Mouse (Mus musculus): ENCODE measurements around the gene Brsk1. TPM values are rescaled to one million over a fixed set of nuclear protein-coding genes. Genes with fewer than 3 reads are reported as not detected.

Brsk1 gene
- polyA plus RNA-seq, 1 experiment from 2014 or later: 0.10 TPM

DNA sequence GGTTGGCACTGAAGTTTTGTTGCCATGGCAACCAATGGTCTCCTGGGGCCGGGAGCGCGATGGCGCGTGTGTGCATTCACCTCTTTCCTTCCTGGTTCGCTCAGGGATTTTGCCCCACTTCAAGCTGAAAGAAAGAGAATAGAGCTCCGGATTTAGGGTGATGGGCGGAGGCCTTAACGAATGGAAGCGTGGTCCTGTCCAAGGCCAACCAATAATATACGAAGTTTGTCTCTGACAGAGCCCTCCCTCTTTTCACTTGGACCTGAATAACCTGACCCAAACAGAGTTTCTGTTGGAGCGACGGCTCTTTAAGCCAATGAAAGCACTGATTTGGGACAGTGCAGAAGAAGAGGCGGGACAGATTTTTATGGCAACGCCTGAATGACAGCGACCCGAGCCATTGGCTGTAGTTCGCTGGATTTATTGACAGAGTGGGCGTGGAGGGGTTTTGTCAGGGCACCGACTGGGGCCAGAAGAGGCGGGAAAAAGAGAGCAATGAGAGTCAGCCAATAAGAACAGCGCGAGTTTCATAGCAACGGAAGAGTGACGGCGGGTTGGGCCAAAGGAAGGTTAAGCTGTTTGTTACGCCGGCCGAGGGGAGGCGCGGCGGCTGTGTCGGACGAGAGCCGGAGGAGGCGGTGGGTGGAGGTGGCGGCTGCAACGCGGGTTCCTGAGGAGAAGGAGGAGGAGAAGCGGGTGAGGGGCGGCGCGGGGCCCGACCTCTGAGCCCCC lies 49.3 kb downstream of the Brsk1 start, which contains the start of gene Kmt5c:
Gene Kmt5c (plus strand): TSS at position 572 of the 732 bp plus-strand sequence.
- Histone ChIP-seq H3K4me1 (replicated peaks) (peaks cover 57% of the 10 kb centered on the region), H3K9me3 (replicated peaks) (no peaks in the 10 kb centered on the region), H3K4me2 (peak within 1 kb of the TSS; percentile 96), H3K27ac (peak within 1 kb of the TSS; percentile 99), H3K4me3 (replicated peaks) (peak within 1 kb of the TSS; percentile 89), H3K9ac (peak within 1 kb of the TSS; percentile 95), H3K27me3 (no peaks in the 10 kb centered on the region), H3K36me3 (peaks cover 25% of the 10 kb centered on the region)
- WGBS (ENCODE audit: insufficient replicate concordance): under 1% methylated on average over 41 of the region's 44 CpGs
- ATAC-seq (ENCODE audit: low read depth) (peak; percentile 86), DNase-seq (peak; percentile 96)

DNA sequence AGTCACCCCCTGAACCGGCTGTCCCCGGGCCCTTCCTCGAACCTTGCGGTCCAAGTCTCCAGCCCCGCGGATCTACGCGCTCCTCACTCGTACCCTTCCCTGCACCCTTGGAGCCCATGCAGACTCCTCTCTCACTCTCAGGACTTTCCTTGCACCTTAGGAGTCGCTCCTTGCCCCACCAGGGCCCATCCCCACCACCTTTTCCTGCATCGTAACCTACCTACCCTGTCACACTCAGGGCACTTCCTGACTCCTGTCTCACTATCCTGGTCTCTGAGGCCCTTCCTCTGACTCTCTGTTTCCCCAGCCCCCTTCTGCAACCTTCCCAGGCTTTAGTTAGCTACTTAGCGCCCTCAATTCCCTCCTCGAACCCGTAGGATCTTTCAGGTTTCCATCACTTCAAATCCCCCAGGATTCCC lies 49.9 kb downstream of the Brsk1 start:
- peaks cover 63% of the 10 kb centered on the region for H3K4me1 ChIP-seq (replicated peaks)

DNA sequence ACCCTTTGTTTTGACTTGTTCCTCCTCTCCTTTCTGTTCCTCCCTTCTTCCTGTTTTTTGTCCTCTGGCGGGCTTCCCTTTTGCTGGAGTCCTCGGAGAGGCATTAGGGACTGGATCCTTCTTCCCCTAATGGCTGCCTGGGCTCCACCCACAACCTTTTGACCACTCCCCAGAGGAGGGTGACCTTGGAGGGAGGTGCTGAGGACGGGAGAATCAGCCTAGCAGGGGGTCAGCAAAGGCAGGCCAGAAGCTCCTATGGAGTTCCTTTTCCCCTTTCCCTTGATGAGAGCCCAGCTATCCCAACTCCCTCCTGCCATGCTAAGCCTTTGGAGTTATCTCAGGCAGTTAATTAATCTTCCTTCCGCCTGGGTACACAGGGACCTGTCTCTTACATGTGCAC lies 50.7 kb downstream of the Brsk1 start:
- peak overlapping the region; percentile 96 for H3K4me2 ChIP-seq
- peaks cover 38% of the 10 kb centered on the region for H3K36me3 ChIP-seq
- ATAC-seq (ENCODE audit: low read depth) (peak; percentile 50), DNase-seq (peak; percentile 75)
- whole genome bisulfite sequencing (ENCODE audit: insufficient replicate concordance): 1% methylated on average over 4 of the region's 4 CpGs
- H3K9ac ChIP-seq: peak overlapping the region; percentile 95
- peak overlapping the region; percentile 99 for H3K27ac ChIP-seq
- H3K4me3 ChIP-seq (replicated peaks): peak overlapping the region; percentile 89
- peaks cover 69% of the 10 kb centered on the region for H3K4me1 ChIP-seq (replicated peaks)
- H3K9me3 ChIP-seq (replicated peaks): no peaks in the 10 kb centered on the region
- no peaks in the 10 kb centered on the region for H3K27me3 ChIP-seq

More for the DNA sequence above, 49.9 kb downstream of the Brsk1 start:
- peak; percentile 12 for ATAC-seq (ENCODE audit: low read depth)
- peak overlapping the region; percentile 89 for H3K4me3 ChIP-seq (replicated peaks)
- H3K9me3 ChIP-seq (replicated peaks): no peaks in the 10 kb centered on the region
- H3K27ac ChIP-seq: peak overlapping the region; percentile 99
- 0% methylated on average over 14 of the region's 14 CpGs for WGBS (ENCODE audit: insufficient replicate concordance)
- H3K9ac ChIP-seq: peak overlapping the region; percentile 95
- H3K4me2 ChIP-seq: peak overlapping the region; percentile 96
- DNase-seq: no peak
- H3K27me3 ChIP-seq: no peaks in the 10 kb centered on the region
- H3K36me3 ChIP-seq: peaks cover 30% of the 10 kb centered on the region

DNA sequence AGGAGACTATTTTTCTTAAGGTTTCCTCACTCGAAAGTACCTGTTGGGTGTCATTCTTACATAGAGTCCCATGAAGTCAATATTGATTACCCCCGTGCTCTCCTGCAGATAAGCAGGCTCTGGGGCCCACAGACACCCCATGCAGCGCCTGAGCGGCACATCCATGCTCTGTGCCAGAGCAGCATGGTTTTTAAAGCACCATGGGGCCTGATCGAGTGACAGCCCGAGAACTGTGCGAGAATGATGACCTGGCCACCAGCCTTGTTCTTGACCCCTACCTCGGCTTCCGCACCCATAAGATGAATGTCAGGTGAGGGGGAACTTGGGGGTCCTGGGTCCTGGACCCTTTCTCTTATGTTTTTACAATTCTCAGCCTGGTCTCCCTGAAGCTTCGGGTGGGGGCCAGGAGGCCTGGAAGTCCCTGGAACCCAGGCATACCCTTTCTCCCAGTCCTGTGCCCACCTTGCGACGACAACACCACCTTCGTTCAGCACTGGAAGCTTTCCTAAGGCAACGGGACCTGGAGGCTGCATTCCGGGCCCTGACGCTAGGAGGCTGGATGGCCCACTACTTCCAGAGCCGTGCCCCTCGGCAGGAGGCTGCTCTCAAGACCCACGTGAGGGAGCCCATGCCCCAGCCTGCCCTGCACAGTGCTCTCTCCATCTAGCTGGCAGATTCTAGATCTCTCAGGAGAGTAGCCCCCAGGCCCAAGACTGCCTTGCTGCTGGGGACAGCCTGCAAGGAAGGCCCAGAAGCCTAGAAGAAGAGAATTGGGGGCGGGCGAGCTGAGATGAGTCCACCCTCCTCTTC lies 51.5 kb downstream of the Brsk1 start:
- H3K9ac ChIP-seq: peak overlapping the region; percentile 95
- H3K4me3 ChIP-seq (replicated peaks): peak overlapping the region; percentile 89
- ATAC-seq (ENCODE audit: low read depth) (peak; percentile 42), DNase-seq (peak; percentile 63)
- peaks cover 45% of the 10 kb centered on the region for H3K36me3 ChIP-seq
- H3K27me3 ChIP-seq: no peaks in the 10 kb centered on the region
- H3K4me2 ChIP-seq: peak overlapping the region; percentile 96
- WGBS (ENCODE audit: insufficient replicate concordance): 57% methylated on average over 21 of the region's 21 CpGs
- peaks cover 76% of the 10 kb centered on the region for H3K4me1 ChIP-seq (replicated peaks)
- H3K27ac ChIP-seq: peak overlapping the region; percentile 99
- no peaks in the 10 kb centered on the region for H3K9me3 ChIP-seq (replicated peaks)

DNA sequence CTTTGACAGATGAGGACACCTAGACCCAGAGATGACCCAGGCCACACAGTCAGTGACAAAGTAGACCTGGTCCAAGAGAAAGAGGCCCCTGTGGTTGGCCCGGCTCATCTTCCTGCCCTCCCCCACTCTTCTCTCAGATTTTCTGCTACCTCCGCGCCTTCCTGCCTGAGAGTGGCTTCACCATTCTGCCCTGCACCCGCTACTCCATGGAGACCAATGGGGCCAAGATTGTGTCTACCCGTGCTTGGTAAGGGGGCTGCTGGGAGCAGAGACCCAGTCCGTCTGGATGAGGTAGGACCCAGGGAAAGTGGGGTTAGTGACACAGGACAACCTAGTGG lies 52.0 kb downstream of the Brsk1 start:
- peak overlapping the region; percentile 95 for H3K9ac ChIP-seq

DNA sequence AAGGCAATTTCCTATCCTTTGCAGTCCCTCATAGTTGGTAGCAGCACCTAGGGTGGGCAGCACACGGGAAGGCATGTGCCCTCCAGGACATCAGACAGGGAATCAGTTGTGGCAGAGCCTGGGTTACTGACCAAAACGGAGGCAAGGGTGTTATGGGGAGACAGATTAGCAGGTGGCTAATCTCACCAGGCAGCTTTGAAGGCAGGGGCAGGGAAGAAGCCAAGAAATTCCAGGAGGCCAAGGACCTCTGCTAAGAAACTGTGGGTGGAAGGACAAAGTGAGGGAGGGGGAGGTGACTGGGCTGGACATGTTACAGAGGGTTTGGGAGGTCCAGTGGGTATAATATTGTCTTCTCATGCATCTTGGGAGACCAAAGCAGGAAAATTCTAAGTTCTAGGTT lies 53.0 kb downstream of the Brsk1 start:
- peak overlapping the region; percentile 95 for H3K9ac ChIP-seq
- H3K4me2 ChIP-seq: peak overlapping the region; percentile 96
- no peaks in the 10 kb centered on the region for H3K27me3 ChIP-seq
- H3K36me3 ChIP-seq: peaks cover 49% of the 10 kb centered on the region
- DNase-seq (peak; percentile 51), ATAC-seq (ENCODE audit: low read depth) (peak; percentile 3; the same call in 1 of the 2 replicates)
- H3K4me1 ChIP-seq (replicated peaks): peaks cover 90% of the 10 kb centered on the region
- peak overlapping the region; percentile 89 for H3K4me3 ChIP-seq (replicated peaks)
- WGBS (ENCODE audit: insufficient replicate concordance): 10% methylated on average over 2 of the region's 2 CpGs
- peak overlapping the region; percentile 99 for H3K27ac ChIP-seq
- H3K9me3 ChIP-seq (replicated peaks): no peaks in the 10 kb centered on the region

More for the DNA sequence above, 52.0 kb downstream of the Brsk1 start:
- peaks cover 49% of the 10 kb centered on the region for H3K36me3 ChIP-seq
- no peaks in the 10 kb centered on the region for H3K27me3 ChIP-seq
- H3K4me1 ChIP-seq (replicated peaks): peaks cover 82% of the 10 kb centered on the region
- H3K9me3 ChIP-seq (replicated peaks): no peaks in the 10 kb centered on the region
- no peak for ATAC-seq (ENCODE audit: low read depth)
- H3K4me3 ChIP-seq (replicated peaks): peak overlapping the region; percentile 89
- WGBS (ENCODE audit: insufficient replicate concordance): 47% methylated on average over 6 of the region's 6 CpGs
- H3K27ac ChIP-seq: peak overlapping the region; percentile 99
- DNase-seq: no peak
- peak overlapping the region; percentile 96 for H3K4me2 ChIP-seq

DNA sequence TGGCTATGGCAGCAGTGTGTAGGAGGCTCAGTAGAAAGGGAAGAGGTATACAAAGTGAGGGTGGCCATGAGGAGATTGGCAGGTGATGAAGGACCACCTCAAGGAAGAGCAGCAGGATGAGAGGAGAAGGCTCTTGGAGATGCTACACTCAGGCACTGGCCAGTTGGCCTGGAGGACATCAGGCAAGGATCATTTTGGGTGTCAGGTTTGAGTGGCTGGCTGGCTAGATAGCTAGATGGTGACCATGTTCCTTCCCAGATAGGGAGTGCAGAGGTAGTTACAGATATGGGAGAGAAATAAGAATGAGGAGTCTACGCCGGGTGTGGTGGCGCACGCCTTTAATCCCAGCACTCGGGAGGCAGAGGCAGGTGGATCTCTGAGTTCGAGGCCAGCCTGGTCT lies 54.5 kb downstream of the Brsk1 start:
- Histone ChIP-seq H3K4me1 (replicated peaks) (peaks cover 93% of the 10 kb centered on the region), H3K4me2 (peak overlapping the region; percentile 96)

DNA sequence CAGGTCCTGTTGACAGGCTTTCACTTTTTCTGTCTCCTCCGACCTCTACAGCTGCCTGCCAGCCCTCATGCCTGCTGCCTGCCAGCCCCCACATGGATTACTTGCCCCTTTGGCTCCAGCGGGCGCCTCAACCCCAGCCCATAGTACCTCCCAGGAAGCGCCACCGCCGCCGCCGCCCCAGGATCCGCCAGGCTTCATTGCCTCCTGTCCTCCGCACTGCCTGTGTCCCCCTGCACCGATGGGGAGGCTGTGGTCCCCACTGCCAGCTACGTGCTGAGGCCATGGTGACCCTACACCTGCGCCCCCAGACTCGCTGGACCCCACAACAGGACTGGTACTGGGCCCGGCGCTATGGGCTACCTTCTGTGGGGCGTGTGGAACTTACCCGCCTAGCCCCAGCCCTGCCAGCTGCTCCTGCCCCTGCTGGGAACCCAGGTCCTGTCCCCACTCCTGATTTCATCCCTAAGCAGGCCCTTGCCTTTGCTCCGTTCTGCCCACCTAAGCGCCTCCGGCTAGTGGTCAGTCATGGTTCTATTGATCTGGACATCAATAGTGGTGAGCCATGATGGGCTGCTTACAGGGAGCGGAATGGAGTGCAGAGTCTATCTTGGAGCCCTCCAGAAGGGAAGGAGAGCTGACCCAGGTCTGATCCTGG lies 56.0 kb downstream of the Brsk1 start:
- ATAC-seq (ENCODE audit: low read depth) (no peak), DNase-seq (peak; percentile 9)
- Histone ChIP-seq H3K9ac (peak overlapping the region; percentile 76), H3K4me3 (replicated peaks) (peak overlapping the region; percentile 35), H3K4me2 (peak overlapping the region; percentile 96), H3K4me1 (replicated peaks) (peaks cover 98% of the 10 kb centered on the region), H3K9me3 (replicated peaks) (no peaks in the 10 kb centered on the region), H3K27ac (peak overlapping the region; percentile 99), H3K27me3 (no peaks in the 10 kb centered on the region), H3K36me3 (peaks cover 68% of the 10 kb centered on the region)
- 85% methylated on average over 22 of the region's 22 CpGs for WGBS (ENCODE audit: insufficient replicate concordance)

More for the DNA sequence above, 54.5 kb downstream of the Brsk1 start:
- peak overlapping the region; percentile 99 for H3K27ac ChIP-seq
- no peak for ATAC-seq (ENCODE audit: low read depth)
- DNase-seq: no peak
- H3K36me3 ChIP-seq: peaks cover 57% of the 10 kb centered on the region
- 65% methylated on average over 6 of the region's 6 CpGs for WGBS (ENCODE audit: insufficient replicate concordance)
- peak overlapping the region; percentile 95 for H3K9ac ChIP-seq
- H3K9me3 ChIP-seq (replicated peaks): no peaks in the 10 kb centered on the region
- no peaks in the 10 kb centered on the region for H3K27me3 ChIP-seq
- 0 out of 2 replicates have a peak overlapping the region, but pooled peaks have one; percentile 89 for H3K4me3 ChIP-seq (replicated peaks)

DNA sequence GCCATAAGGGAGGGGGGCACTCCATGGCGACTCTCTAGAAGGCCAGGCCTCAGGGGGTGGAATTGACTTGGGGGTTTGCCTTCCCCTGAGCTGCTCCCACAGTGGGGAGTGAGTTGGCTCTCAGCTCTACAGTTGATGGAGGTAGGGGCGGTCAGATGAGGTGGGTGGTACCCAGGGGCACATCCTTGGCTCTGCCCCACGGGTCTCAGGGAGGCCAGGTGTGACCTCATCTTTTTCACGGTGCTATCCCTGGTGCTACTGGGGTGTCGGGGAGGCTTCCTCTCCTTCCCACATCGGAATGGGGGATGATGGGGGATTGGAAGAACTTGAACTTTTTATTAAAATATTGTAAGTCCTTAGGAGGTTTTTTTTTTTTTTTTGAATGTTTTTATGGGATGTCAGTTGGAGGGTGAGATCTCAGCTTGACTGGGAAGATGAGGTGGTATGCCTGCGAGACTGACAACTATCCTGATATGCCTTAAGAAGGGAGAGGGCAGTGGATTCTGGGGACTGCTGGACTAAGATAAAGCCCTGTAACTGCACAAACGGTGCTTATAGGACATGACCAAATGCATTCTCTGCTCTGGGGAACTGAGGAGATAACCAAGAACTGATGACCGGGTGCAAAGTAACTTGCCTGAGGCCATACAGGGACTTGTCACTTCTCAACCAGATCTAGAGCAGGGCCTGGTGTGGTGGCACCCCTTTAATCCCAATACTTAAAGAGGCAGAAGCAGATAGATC lies 56.9 kb downstream of the Brsk1 start:
- ATAC-seq (ENCODE audit: low read depth): peak; percentile 77
- Histone ChIP-seq H3K9ac (peak overlapping the region; percentile 76), H3K4me1 (replicated peaks) (peaks cover 98% of the 10 kb centered on the region), H3K9me3 (replicated peaks) (no peaks in the 10 kb centered on the region), H3K4me2 (peak overlapping the region; percentile 96), H3K36me3 (peaks cover 64% of the 10 kb centered on the region), H3K27ac (peak overlapping the region; percentile 99), H3K27me3 (no peaks in the 10 kb centered on the region), H3K4me3 (replicated peaks) (peak overlapping the region; percentile 35)
- WGBS (ENCODE audit: insufficient replicate concordance): 31% methylated on average over 9 of the region's 9 CpGs
- peak; percentile 78 for DNase-seq

DNA sequence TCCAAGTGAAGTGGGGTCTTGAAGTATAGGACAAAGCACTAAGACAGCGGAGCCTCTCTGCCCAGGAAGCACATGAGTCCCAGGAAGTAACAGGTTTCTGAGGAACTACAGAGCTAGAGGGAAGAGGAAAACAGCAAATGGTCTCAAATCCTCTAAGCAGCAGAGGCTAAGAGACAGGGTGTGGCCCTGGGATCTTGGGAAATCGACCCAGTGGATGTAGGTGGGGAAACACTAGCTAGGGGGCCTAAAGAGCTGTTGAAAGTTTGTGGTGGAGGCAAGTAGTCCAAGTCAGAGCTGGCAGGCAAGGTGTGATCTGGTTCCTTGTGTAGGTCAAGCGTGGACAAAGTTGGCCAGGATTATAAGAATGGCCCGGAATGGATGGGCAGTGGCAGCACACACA lies 57.9 kb downstream of the Brsk1 start:
- peak overlapping the region; percentile 96 for H3K4me2 ChIP-seq
- WGBS (ENCODE audit: insufficient replicate concordance): 69% methylated on average over 4 of the region's 4 CpGs
- peak overlapping the region; percentile 99 for H3K27ac ChIP-seq
- peaks cover 55% of the 10 kb centered on the region for H3K36me3 ChIP-seq
- ATAC-seq (ENCODE audit: low read depth) (no peak), DNase-seq (no peak)
- H3K9me3 ChIP-seq (replicated peaks): no peaks in the 10 kb centered on the region
- H3K9ac ChIP-seq: peak overlapping the region; percentile 64
- H3K4me1 ChIP-seq (replicated peaks): peaks cover 98% of the 10 kb centered on the region
- peak overlapping the region; percentile 11; the same call in 1 of the 2 replicates for H3K4me3 ChIP-seq (replicated peaks)
- H3K27me3 ChIP-seq: no peaks in the 10 kb centered on the region

All from liver, embryonic 13.5 days (tissue).